In genomic region chr14:76480507-76480906, GRCm38 (mm10) we compare ENCODE assay signal across 15 mouse cellular contexts.
DNase-seq lines count a peak whose midpoint lies in the region; ATAC-seq and TF ChIP-seq lines count a peak whose summit lies in the region.
"Had no signal": no experiment of that assay in that cellular context is flagged by ENCODE, and none has a peak within 500 bp of the region (broad histone marks: within the 10 kb centered on the region; RNA-seq: fewer than 3 reads in every experiment).

No protein-coding gene starts in this region.

- 67% methylated on average over 11 of the region's 11 CpGs for WGBS in kidney, embryonic 15.5 days
- WGBS in neural tube, embryonic 15.5 days, result 89% methylated on average over 11 of the region's 11 CpGs
- WGBS in small intestine, adult 2 months, result 80% methylated on average over 11 of the region's 11 CpGs

- peaks cover 23% of the 10 kb centered on the region for H3K4me1 ChIP-seq in kidney, embryonic 15.5 days
- peaks cover 9% of the 10 kb centered on the region for H3K4me1 ChIP-seq in neural tube, embryonic 15.5 days
- H3K4me1 ChIP-seq in small intestine, adult 2 months (ENCODE audit: control insufficient read depth, insufficient read depth, insufficient read length, low read length), result peaks cover 10% of the 10 kb centered on the region
- H3K4me1 ChIP-seq: midbrain, embryonic 12.5 days had no signal

- no peak overlapping the region for H3K4me2 ChIP-seq in kidney, embryonic 15.5 days
- H3K4me2 ChIP-seq in neural tube, embryonic 15.5 days, result no peak overlapping the region
- H3K4me2 ChIP-seq: liver, embryonic 13.5 days; lung, embryonic 15.5 days; midbrain, embryonic 12.5 days had no signal

- H3K36me3 ChIP-seq in kidney, embryonic 15.5 days, result no peaks in the 10 kb centered on the region
- no peaks in the 10 kb centered on the region for H3K36me3 ChIP-seq in neural tube, embryonic 15.5 days
- H3K36me3 ChIP-seq in small intestine, adult 2 months (ENCODE audit: control insufficient read depth, insufficient read depth, low read length), result no peaks in the 10 kb centered on the region
- H3K36me3 ChIP-seq: heart, embryonic 10.5 days; liver, embryonic 13.5 days; lung, embryonic 15.5 days had no signal

- no peak for ATAC-seq in kidney, embryonic 15.5 days (replicated peaks; ENCODE audit: low FRiP score)
- peak; percentile 37; the same call in 1 of the 2 replicates for ATAC-seq in neural tube, embryonic 15.5 days (ENCODE audit: low FRiP score)
- peak; percentile 55 for ATAC-seq in Patski

- POLR2A ChIA-PET in Patski (lab: Charles Lee), result interaction anchor here (1.0 to 5.3 kb wide), 3 partner anchors 25 to 251 kb away, joined by 3 to 31 read pairs (median 3); no protein-coding TSS in a partner anchor

- TF ChIP-seq CTCF in Patski (IDR thresholded peaks at IDR 0.05), result no peak
- no peak for TF ChIP-seq CTCF in small intestine, adult 2 months (IDR thresholded peaks at IDR 0.05; ENCODE audit: extremely low read depth, insufficient read length, insufficient replicate concordance, low read depth, low read length)

- DNase-seq in kidney, adult 8-10 months, result no peak
- DNase-seq in neural tube, embryonic 10.5 days (ENCODE audit: extremely low spot score, low spot score), result no peak
- peak; percentile 50 for DNase-seq in Patski (ENCODE audit: low read depth, low spot score)
- no peak for DNase-seq in adrenal gland, adult 2 months
- no peak for DNase-seq in cerebellum, adult 9-10 months
- DNase-seq: liver, embryonic 13.5 days; right cerebral cortex, postnatal 25 days had no signal

- CTCF ChIA-PET in Patski (lab: Charles Lee), result interaction anchor here (0.7 to 1.7 kb wide), 4 partner anchors 10 to 529 kb away, joined by 3 to 6 read pairs (median 5); no protein-coding TSS in a partner anchor

- in situ Hi-C loops in Patski (cut with MboI; ENCODE audit: low pct_unique_long_range_greater_than_20kb), result loop anchor here (25.0 kb wide), 1 partner anchor 1007 kb away; no protein-coding TSS in a partner anchor

- no peak overlapping the region for H3K9ac ChIP-seq in kidney, embryonic 15.5 days
- H3K9ac ChIP-seq in neural tube, embryonic 15.5 days (replicated peaks), result no peak overlapping the region
- H3K9ac ChIP-seq: liver, embryonic 13.5 days; lung, embryonic 15.5 days; midbrain, embryonic 12.5 days had no signal

- H3K4me3 ChIP-seq in kidney, embryonic 15.5 days (replicated peaks), result no peak overlapping the region
- no peak overlapping the region for H3K4me3 ChIP-seq in neural tube, embryonic 15.5 days (replicated peaks)
- no peak overlapping the region for H3K4me3 ChIP-seq in small intestine, adult 2 months (ENCODE audit: low read depth, low read length)
- H3K4me3 ChIP-seq: erythroblast, embryonic 14.5 days; heart, embryonic 10.5 days; liver, embryonic 13.5 days; lung, embryonic 15.5 days; midbrain, embryonic 12.5 days had no signal

- TF ChIP-seq POLR2A in small intestine, adult 2 months (IDR thresholded peaks at IDR 0.05; ENCODE audit: low read depth, low read length), result no peak

- H3K27ac ChIP-seq in kidney, embryonic 15.5 days, result peak overlapping the region; percentile 45; the same call in 1 of the 2 replicates
- H3K27ac ChIP-seq in neural tube, embryonic 15.5 days (replicated peaks), result no peak overlapping the region
- H3K27ac ChIP-seq in small intestine, adult 2 months (ENCODE audit: insufficient read depth, low read depth, low read length), result peak overlapping the region; percentile 10; the same call in 1 of the 2 replicates
- H3K27ac ChIP-seq: heart, embryonic 10.5 days; liver, embryonic 13.5 days; lung, embryonic 15.5 days; macrophage; midbrain, embryonic 12.5 days had no signal

- no peaks in the 10 kb centered on the region for H3K27me3 ChIP-seq in kidney, embryonic 15.5 days
- H3K27me3 ChIP-seq in neural tube, embryonic 15.5 days (replicated peaks), result no peaks in the 10 kb centered on the region
- no peaks in the 10 kb centered on the region for H3K27me3 ChIP-seq in Patski
- no peaks in the 10 kb centered on the region for H3K27me3 ChIP-seq in small intestine, adult 2 months (ENCODE audit: control insufficient read depth, insufficient read depth, low read length)
- H3K27me3 ChIP-seq: liver, embryonic 13.5 days; lung, embryonic 15.5 days; midbrain, embryonic 12.5 days had no signal

- H3K9me3 ChIP-seq in kidney, embryonic 15.5 days (replicated peaks), result no peaks in the 10 kb centered on the region
- H3K9me3 ChIP-seq in neural tube, embryonic 15.5 days (replicated peaks), result no peaks in the 10 kb centered on the region
- H3K9me3 ChIP-seq: heart, embryonic 10.5 days; liver, embryonic 13.5 days; lung, embryonic 15.5 days; midbrain, embryonic 12.5 days had no signal
